Mouse (Mus musculus) C2C12 (cell line): Measurements from ENCODE around the gene Fbn1.

Source experiments
- CEBPB ChIP-seq: IDR thresholded peaks from one replicate; pipeline ENCODE4 v1.6.1; 2011; ENCODE audit warnings: low read depth, mild to moderate bottlenecking, control low read depth, moderate library complexity
- CTCF ChIP-seq: IDR thresholded peaks from one replicate; pipeline ENCODE4 v1.5.1; 2011; ENCODE audit not compliant: control insufficient read depth, insufficient read depth, insufficient read length
- FOSL1 ChIP-seq: IDR thresholded peaks from one replicate; pipeline ENCODE4 v1.8.0; 2011; ENCODE audit warnings: mild to moderate bottlenecking, low read length; ENCODE audit not compliant: poor library complexity, insufficient read depth, severe bottlenecking
- MAX ChIP-seq: IDR thresholded peaks from one replicate; pipeline ENCODE4 v1.6.1; 2011; ENCODE audit warnings: mild to moderate bottlenecking, control low read depth
- MYOD1 ChIP-seq: IDR thresholded peaks from one replicate; pipeline ENCODE4 v1.6.1; 2011; ENCODE audit warnings: low read depth; ENCODE audit not compliant: control insufficient read depth, insufficient read length
- MYOG ChIP-seq: IDR thresholded peaks from one replicate; pipeline ENCODE4 v1.6.1; 2011; ENCODE audit not compliant: control insufficient read depth, insufficient read length; ENCODE audit errors: extremely low read depth
- USF1 ChIP-seq: IDR thresholded peaks from one replicate; pipeline ENCODE4 v1.6.1; 2011; ENCODE audit warnings: low read depth, mild to moderate bottlenecking, control low read depth, moderate library complexity

- no peak for TF ChIP-seq MAX
- no peak for TF ChIP-seq CTCF
- no peak for TF ChIP-seq USF1
- no peak for TF ChIP-seq MYOD1
- no peak for TF ChIP-seq MYOG
- TF ChIP-seq FOSL1 = no peak
- TF ChIP-seq CEBPB = no peak
These were observed 96.0 kb downstream of the Fbn1 start for GRCm38 (mm10) chr2:125411777-125412176.
